Mouse (Mus musculus) inflammation-experienced regulatory T-cells, adult 6 months (primary cell): ENCODE measurements at regions not wholly inside any gene's neighbourhood (a gene's known extent, or its start where the extent isn't known, plus 50 kb on each side); places are given as distances from the start of the nearest gene placed in this dataset.

Experiments
- ATAC-seq: one replicate; pipeline ENCODE4 v1.8.0; 2017

- ATAC-seq: no peak
Observed at GRCm38 (mm10) chr3:149357121-149357520, 366.8 kb upstream of the Adgrl2 start.

DNA sequence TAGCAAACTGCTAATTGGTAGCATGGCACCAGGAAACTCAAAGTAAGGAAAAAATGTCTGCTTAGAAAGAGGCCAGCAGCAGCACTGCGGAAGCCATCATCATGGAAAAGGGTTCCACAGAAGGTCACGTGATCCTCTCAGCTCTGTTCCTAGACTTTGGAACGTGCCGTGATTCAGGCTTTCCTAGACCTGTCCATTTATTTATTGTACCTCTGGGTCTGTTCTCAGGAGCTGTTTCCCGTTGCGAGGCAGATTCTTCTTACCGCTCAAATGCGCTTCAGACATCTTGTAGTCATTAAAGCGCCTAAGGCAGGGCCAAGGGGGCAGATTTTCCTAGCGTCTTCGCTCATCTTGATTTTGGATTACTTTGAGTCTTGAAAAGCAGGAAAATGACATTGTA lies 365.0 kb upstream of the Adgrl2 start:
- no peak for ATAC-seq

DNA sequence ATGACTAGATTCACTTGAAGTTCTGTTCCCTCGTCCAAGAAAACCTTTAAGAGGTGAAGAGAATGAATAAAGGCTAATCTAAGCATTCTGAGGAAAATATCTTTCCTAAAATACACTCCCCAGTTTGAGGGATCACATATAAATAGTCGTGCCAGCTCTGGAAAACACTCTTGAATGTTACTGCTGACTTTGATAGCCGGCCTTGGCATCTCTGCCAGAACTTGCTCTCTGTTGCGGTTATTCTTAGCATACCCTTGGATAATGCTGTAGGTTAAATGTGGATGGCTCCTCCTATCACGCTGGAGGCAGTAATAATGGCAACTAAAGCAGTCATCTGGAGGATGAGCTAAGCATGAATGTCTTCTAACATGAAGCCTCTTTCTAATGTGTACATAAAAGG lies 363.6 kb upstream of the Adgrl2 start:
- ATAC-seq: no peak

- no peak for ATAC-seq
Observed at GRCm38 (mm10) chr3:149352546-149352945, 362.2 kb upstream of the Adgrl2 start.

DNA sequence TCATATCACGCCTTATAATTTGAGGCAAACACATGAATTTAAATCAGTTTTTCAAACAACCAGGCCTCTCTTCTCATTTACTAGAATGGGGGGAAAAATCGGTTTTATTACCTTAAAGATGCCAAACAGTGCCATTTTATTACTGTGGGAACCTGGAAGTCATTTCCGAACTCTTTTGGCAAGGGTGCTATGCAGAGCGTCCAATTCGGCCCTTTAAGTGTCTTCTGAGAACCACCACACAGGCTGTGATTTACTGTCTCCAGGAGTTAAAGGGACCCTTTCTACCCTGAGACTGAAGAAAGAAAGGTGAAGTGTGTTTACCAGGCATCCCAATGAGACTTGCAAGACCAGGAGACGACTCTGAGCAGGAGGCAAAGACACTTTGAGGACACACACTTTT lies 359.4 kb upstream of the Adgrl2 start:
- ATAC-seq: no peak

- peak; percentile 71 for ATAC-seq
Observed at GRCm38 (mm10) chr3:149349211-149349697, 358.9 kb upstream of the Adgrl2 start.

DNA sequence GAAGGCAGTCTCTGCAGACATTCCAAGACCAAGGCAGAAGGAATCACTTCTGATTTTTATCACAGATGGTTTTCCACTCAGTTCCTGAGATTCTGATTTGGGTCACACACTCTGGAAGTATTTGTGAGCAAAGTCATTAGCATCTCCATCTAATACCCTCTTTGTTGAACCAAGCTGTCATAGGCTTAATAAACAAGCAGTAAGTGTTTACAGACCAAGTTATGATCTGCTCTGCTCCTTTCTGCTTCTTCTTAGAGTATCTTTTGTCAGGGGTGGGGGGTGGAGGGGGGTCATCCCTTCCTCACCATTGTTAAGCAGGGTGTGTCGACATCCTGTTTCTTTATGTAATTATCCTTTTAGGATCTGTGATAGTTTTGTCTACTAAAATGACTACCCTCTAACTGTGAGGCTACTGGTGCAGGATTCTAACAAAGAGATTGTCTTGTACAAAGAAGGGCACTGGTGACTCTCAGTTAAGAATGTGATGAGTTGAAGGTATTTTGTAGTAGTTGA lies 358.2 kb upstream of the Adgrl2 start:
- ATAC-seq: no peak

DNA sequence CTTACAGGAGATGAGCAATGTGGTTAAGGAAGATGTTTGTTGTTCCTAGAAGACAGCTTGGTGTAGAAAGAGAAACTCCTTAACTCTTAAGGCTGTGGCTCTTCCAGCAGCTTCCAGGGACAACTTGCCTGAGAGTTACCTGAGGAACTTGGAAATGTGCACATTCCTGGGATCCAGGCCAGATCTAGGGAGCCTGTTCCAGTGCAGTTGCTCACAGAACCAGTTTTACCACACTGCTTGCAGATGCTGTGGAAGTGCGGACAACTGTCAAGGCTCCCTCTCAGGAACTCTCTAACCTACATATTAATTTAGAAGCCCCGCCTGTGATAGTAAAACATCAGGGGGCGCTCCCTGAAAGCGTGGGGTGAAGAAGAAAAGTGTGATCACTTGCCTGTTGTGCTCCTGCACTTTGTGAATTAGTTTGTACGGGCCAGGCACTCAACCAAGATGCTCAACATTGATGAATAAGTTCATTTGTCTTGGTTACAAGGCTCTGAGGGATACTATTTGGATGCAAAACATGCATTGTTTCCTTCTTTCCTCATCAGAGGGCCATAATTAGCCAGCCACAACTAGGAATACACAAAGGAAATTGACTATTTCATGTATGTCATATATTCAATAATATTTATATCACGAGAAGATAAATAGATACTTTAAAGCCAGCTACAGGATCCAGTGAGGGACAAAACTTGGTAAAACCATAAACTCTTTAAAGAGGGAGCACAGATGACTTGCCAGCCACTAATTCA lies 357.1 kb upstream of the Adgrl2 start:
- no peak for ATAC-seq

DNA sequence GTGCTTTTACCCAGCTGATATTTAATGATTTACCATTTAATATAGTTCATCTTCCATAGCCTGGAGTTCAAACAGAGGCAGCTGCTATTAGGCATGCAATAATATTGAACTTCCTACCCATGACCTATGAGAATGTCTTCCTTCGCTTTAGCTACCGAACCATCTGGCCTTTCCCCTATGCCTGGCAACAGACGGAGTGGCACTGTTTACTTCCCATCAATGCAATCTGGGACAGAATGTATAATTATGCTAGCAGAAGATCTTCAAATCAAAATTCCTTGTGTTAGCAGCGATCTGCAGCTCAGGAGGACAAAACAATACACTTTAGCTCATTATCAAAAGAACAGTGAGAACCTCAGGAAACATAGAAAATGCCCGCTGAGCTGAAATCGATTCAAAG lies 352.2 kb upstream of the Adgrl2 start:
- no peak for ATAC-seq

DNA sequence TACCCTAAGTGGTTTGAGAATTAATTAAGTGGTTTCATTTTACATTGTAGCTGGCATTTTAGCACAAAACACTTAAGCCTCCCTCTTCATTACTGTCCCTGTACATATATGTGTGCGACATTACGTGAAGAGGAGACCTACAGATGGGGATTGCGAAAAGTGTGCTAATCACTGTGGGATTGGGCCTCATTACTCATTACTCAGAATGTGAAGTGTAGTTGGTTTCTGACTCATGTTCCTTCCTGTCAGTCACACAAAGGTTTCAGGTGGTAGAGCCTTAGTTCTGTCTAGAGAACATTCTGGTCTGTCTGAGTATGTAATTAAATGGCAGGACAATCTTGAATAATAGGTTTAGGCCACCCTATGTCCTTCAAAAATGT lies 349.0 kb upstream of the Adgrl2 start:
- ATAC-seq: peak; percentile 69

- peak; percentile 39 for ATAC-seq
Observed at GRCm38 (mm10) chr3:149338684-149339373, 348.5 kb upstream of the Adgrl2 start.

DNA sequence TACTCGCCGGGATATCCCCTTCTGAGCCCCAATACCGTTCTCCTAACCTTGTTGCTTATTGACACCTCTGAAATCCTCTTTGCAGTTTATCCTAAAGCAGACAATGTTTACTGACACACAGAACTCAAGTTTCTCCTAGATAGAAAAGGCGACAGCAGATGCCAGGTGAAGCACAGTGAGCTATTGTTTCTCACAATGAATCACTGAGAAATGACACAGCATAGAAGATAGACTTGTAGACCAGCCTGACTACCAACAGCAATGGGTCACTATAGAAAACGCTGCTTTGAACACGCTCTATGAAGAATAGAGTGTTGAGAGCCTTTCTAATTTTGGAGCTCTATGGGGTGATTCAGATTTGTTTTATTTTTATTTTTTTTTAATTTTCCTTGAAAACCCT lies 344.9 kb upstream of the Adgrl2 start:
- ATAC-seq: no peak

DNA sequence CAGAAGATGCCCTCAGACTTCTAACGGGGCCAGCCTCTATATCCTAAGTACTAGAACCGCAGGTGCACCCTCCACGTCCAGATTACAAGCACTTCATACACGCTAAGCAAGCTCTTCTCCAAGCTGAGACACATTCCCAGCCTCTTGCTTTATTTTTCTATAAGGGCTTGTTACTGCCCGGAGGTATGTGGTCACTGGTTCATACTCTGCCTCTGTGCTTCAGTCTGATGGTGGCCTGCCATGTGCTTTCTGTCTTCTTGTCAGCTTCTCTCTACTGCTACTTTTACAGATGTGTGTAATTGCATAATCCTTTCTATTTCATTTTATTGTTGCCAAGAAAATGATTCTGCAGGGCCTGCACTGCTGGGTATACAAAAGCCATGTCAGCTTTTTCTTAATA lies 343.3 kb upstream of the Adgrl2 start:
- no peak for ATAC-seq

GRCm38 (mm10) chr3:149333131-149333530 lies 342.8 kb upstream of the Adgrl2 start:
- ATAC-seq: no peak

- no peak for ATAC-seq
Observed at GRCm38 (mm10) chr3:149332105-149332504, 341.8 kb upstream of the Adgrl2 start.

DNA sequence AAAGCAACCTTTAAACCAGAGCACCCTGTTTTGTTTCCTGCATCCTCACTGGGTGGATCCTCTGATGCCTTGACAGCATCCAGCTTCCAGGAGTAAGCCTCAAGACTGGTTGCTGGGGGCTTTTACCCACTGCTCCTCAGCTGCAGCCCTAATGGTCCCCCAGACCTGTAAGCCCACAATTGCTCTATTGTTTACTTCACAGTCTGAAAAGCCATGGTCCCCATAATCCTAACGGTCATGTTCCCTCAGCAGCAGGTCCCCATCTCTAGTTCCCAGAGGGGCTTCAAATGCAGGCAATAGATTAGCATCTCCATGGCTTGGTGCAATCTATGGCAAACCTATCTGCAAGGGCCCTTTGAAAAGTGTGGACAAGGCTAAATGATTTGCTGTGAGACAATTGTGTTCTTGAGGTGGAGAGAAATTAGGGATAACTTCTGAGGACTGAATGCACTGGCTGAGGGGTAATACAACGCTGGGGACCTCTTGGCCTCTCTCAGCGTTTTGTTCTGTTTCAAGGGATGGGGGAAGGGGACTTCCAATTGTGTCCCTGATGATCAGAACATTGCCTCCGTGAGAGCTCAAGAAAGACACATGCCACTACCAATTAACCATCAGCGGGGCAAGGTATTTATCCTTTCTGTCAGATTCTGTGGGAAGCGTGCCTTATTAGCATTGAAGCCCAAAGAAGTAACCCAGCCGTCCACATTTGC lies 341.1 kb upstream of the Adgrl2 start:
- ATAC-seq: no peak

- ATAC-seq: no peak
Observed at GRCm38 (mm10) chr3:149330716-149331115, 340.4 kb upstream of the Adgrl2 start.

DNA sequence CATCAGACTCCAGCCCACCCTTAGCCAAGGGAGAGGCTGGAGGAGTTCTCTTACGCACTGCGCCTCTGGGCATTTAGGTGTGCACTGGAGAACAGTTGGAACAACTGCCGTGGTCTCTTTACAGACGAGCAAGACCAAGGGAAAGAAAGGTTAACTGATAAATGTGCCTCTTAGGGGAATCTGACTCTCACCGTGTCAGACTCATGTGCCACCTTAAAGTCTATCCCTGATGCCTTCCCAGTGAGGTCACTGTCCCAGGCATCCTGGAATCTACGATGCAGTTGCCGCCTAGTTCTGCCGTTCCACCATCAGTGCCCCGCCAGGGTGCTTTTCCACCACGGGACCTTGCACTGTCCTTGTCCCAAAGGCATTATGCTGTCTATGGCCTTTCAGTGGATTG lies 339.7 kb upstream of the Adgrl2 start:
- no peak for ATAC-seq

DNA sequence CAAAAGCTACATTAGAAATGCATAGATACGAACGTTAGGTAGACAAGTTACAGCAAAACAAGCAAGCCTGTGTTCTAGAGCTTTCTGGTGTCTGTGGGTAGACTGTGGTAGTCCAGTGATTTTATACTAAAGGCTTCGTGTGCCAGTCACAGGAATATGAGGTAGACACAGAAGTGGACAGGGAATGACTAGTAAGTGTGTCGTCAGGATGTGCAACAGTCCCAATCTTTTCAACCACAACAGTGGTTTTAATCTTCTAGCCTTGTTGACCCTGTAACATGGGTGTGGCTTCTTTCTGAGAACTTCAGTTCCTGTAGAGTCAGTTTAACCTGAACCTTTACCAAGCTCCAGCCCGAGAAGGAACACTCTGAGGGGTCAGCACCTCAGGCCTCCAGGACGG lies 339.3 kb upstream of the Adgrl2 start:
- ATAC-seq: no peak

DNA sequence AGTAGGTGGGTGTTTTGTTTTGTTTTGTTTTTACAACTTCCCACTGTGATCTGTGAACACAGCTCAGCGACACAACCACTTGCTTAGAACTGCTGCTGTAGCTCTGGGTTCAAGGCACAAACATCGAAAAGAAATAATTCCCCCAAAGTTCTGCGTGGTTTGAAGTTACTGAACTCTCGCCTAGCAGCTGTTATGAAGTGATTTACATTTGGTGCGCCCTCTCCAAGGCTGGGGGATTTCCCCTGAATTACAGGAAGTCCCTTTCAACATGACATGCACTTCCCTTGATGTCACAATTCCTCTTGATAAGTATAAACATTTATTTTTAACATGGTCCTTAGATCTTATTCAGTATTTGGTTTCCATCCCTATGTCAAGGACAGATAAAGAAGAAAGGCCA lies 336.3 kb upstream of the Adgrl2 start:
- ATAC-seq: peak; percentile 99

DNA sequence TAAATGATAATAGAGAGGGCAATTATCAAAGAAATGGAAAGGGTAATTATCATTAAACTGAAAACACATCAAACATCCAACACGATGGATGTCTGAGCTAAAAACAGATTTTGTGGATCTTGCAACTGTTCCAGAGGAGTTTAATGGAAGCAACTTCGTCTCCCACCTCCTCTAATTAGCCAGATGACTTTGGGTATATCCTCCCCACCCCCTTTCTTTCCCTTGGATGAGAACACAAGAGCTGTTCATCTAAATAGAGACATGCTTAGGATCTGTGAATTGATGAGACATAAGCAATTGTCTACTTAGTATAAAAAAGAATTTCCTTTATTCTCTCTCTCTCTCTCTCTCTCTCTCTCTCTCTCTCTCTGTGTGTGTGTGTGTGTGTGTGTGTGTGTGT lies 333.7 kb upstream of the Adgrl2 start:
- ATAC-seq: no peak

GRCm38 (mm10) chr3:149318728-149319127 lies 328.4 kb upstream of the Adgrl2 start:
- ATAC-seq: no peak

DNA sequence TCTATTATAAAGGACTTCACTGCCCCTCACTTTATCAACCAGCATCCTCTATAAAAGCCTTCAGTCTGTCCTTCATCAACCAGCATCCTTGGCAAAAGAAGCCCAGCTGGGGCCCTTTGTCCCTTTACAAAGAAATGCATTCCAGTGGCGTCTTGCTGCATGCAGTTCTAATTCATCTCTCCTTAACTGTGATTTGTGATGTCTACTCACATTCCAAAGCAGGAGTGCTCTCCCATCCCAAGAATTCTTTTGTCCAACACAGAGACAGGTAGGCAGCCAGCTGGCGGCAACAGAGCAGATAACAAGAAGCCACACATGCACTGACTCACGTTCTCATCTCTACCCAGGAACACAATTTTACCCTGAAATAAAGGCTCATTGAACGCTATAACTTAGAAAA lies 323.9 kb upstream of the Adgrl2 start:
- ATAC-seq: no peak

GRCm38 (mm10) chr3:149313217-149313616 lies 322.9 kb upstream of the Adgrl2 start:
- ATAC-seq: no peak
